Mouse (Mus musculus) G1E (cell line): ENCODE measurements around the gene Kcnk7.

Experiments
- CTCF ChIP-seq: IDR thresholded peaks from 2 replicates; pipeline ENCODE4 v1.5.1; 2012; ENCODE audit warnings: low read depth, low read length, inconsistent platforms, mixed read lengths
- GATA1 ChIP-seq: IDR thresholded peaks from 2 replicates; pipeline ENCODE4 v1.6.1; 2012; ENCODE audit warnings: borderline replicate concordance, low read length, inconsistent platforms, mixed read lengths
- TAL1 ChIP-seq: conservative IDR thresholded peaks from 2 replicates; pipeline ENCODE4 v1.6.1; 2012; ENCODE audit warnings: low read depth, low read length, inconsistent platforms, mixed read lengths

DNA sequence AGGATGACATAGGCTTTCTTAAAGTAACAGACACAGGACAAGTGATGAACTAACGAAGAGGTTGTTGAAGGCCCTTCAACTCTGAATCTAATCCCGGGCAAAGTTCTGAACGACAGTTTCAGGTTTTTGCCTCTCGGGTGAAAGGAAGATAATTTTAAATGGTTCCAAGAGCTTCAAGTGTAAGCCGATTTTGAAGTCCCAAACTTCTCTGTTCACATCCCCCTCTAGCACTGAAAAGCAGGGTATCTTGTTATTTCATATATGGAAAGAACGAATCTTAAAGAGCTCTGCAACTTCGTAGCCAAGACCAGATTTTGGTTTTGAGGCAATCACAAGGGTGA, 15.1 kb upstream of the Kcnk7 start:
- no peak for TF ChIP-seq CTCF
- TF ChIP-seq TAL1: no peak
- TF ChIP-seq GATA1: no peak
